Mouse (Mus musculus) MEL (cell line): ENCODE data around the gene Rbm15b. TPM values are rescaled to one million over a fixed set of nuclear protein-coding genes. Genes with fewer than 3 reads are reported as not detected.

ENCODE experiments used
- DNase-seq: peaks from one replicate; pipeline ENCODE4 v3.0.0; 2011; ENCODE audit warnings: low read depth, low spot score
- H3K27ac ChIP-seq: 2 replicates; pipeline ENCODE4 v1.5.1; 2012; ENCODE audit warnings: low read depth, mild to moderate bottlenecking, control low read depth, low read length, moderate library complexity; ENCODE audit not compliant: control insufficient read depth
- H3K27me3 ChIP-seq, 2 experiments: fragments of 150-350 bp in 1 of 2; sonication (generic) in 1 of 2; 2 replicates each; pipeline ENCODE4 v1.6.1; 2012; ENCODE audit warnings: low read length in 2 of 2, mild to moderate bottlenecking in 2 of 2, improper control_type of control experiment in 1 of 2, moderate library complexity in 1 of 2; ENCODE audit not compliant: insufficient read depth in 2 of 2, control insufficient read depth in 1 of 2
- H3K36me3 ChIP-seq, 2 experiments: 2 replicates each; pipeline ENCODE4 v1.6.1; 2012 to 2014; ENCODE audit warnings: low read length in 2 of 2, improper control_type of control experiment in 1 of 2, inconsistent platforms in 1 of 2, mild to moderate bottlenecking in 1 of 2; ENCODE audit not compliant: insufficient read depth in 2 of 2, control insufficient read depth in 1 of 2
- H3K4me1 ChIP-seq, 2 experiments: fragments of 150-350 bp in 1 of 2; sonication (generic) in 1 of 2; 2 replicates each; pipeline ENCODE4 v1.6.1; 2012; ENCODE audit warnings: low read length in 2 of 2, improper control_type of control experiment in 1 of 2, mild to moderate bottlenecking in 1 of 2; ENCODE audit not compliant: insufficient read depth in 2 of 2, control insufficient read depth in 1 of 2
- H3K4me3 ChIP-seq, 2 experiments: fragments of 150-350 bp in 1 of 2; sonication (generic) in 1 of 2; 2 replicates each; pipeline ENCODE4 v1.5.1; 2012; ENCODE audit warnings: low read depth in 2 of 2, low read length in 2 of 2, mild to moderate bottlenecking in 2 of 2, moderate library complexity in 2 of 2, control low read depth in 1 of 2, improper control_type of control experiment in 1 of 2; ENCODE audit not compliant: control insufficient read depth in 1 of 2, insufficient read depth in 1 of 2
- H3K79me2 ChIP-seq: 2 replicates; pipeline ENCODE4 v1.6.1; 2012; ENCODE audit warnings: mild to moderate bottlenecking, low read length, moderate library complexity; ENCODE audit not compliant: control insufficient read depth, poor library complexity, insufficient read depth
- H3K9ac ChIP-seq: 2 replicates; pipeline ENCODE4 v1.6.1; 2012; ENCODE audit warnings: low read depth, mild to moderate bottlenecking, control low read depth, low read length, moderate library complexity; ENCODE audit not compliant: control insufficient read depth, poor library complexity, severe bottlenecking
- H3K9me3 ChIP-seq: fragments of 150-350 bp; sonication (generic); replicated peaks from 2 replicates; pipeline ENCODE4 v1.6.1; 2012; ENCODE audit warnings: mild to moderate bottlenecking, low read length, improper control_type of control experiment, moderate library complexity; ENCODE audit not compliant: insufficient read depth
- BHLHE40 ChIP-seq: IDR thresholded peaks from 2 replicates; pipeline ENCODE4 v1.6.1; 2012; ENCODE audit warnings: low read depth, mild to moderate bottlenecking, inconsistent platforms, low read length, improper control_type of control experiment, borderline replicate concordance
- CHD2 ChIP-seq: IDR thresholded peaks from 2 replicates; pipeline ENCODE4 v1.6.1; 2011; ENCODE audit warnings: low read length, improper control_type of control experiment
- CTCF ChIP-seq, 3 experiments: IDR thresholded peaks in 2 of 3; conservative IDR thresholded peaks in 1 of 3; 2 replicates each; pipeline ENCODE4 v1.5.1; 2011 to 2012; ENCODE audit warnings: low read length in 3 of 3, low read depth in 2 of 3, mild to moderate bottlenecking in 2 of 3, improper control_type of control experiment in 1 of 3, inconsistent platforms in 1 of 3, mixed read lengths in 1 of 3, moderate library complexity in 1 of 3; ENCODE audit not compliant: control insufficient read depth in 1 of 3, insufficient read depth in 1 of 3, poor library complexity in 1 of 3, severe bottlenecking in 1 of 3
- E2F4 ChIP-seq: IDR thresholded peaks from 2 replicates; pipeline ENCODE4 v1.6.1; 2011; ENCODE audit warnings: low read depth, low read length, improper control_type of control experiment, borderline replicate concordance
- ELF1 ChIP-seq: IDR thresholded peaks from 2 replicates; pipeline ENCODE4 v1.6.1; 2014; ENCODE audit warnings: low read depth, mild to moderate bottlenecking, inconsistent platforms, low read length, improper control_type of control experiment, moderate library complexity
- EP300 ChIP-seq, 2 experiments: IDR thresholded peaks; 2 replicates each; pipeline ENCODE4 v1.6.1; 2011; ENCODE audit warnings: improper control_type of control experiment in 2 of 2, low read length in 2 of 2, low read depth in 1 of 2, mild to moderate bottlenecking in 1 of 2
- ETS1 ChIP-seq: IDR thresholded peaks from 2 replicates; pipeline ENCODE4 v1.6.1; 2012; ENCODE audit warnings: low read depth, mild to moderate bottlenecking, inconsistent platforms, low read length, improper control_type of control experiment, moderate library complexity
- HCFC1 ChIP-seq: IDR thresholded peaks from 2 replicates; pipeline ENCODE4 v1.6.1; 2012; ENCODE audit warnings: low read depth, mild to moderate bottlenecking, inconsistent platforms, low read length, improper control_type of control experiment, moderate library complexity
- KAT2A ChIP-seq: conservative IDR thresholded peaks from 2 replicates; pipeline ENCODE4 v1.6.1; 2012; ENCODE audit warnings: low read depth, low read length, improper control_type of control experiment, inconsistent platforms
- MAX ChIP-seq: IDR thresholded peaks from 2 replicates; pipeline ENCODE4 v1.6.1; 2011; ENCODE audit warnings: low read length, improper control_type of control experiment
- MEF2A ChIP-seq: IDR thresholded peaks from 2 replicates; pipeline ENCODE4 v1.6.1; 2014; ENCODE audit warnings: low read depth, mild to moderate bottlenecking, inconsistent platforms, low read length, improper control_type of control experiment; ENCODE audit not compliant: poor library complexity, insufficient replicate concordance, severe bottlenecking; ENCODE audit errors: extremely low read depth
- MXI1 ChIP-seq: IDR thresholded peaks from 2 replicates; pipeline ENCODE4 v1.6.1; 2011; ENCODE audit warnings: mild to moderate bottlenecking, low read depth, low read length, improper control_type of control experiment
- MYB ChIP-seq: IDR thresholded peaks from 2 replicates; pipeline ENCODE4 v1.6.1; 2011; ENCODE audit warnings: mild to moderate bottlenecking, low read depth, low read length, improper control_type of control experiment
- MYC ChIP-seq: IDR thresholded peaks from 2 replicates; pipeline ENCODE4 v1.6.1; 2011; ENCODE audit warnings: low read depth, mild to moderate bottlenecking, low read length, improper control_type of control experiment, moderate library complexity
- NELFE ChIP-seq: IDR thresholded peaks from 2 replicates; pipeline ENCODE4 v1.6.1; 2011; ENCODE audit warnings: low read depth, low read length, improper control_type of control experiment
- NRF1 ChIP-seq: IDR thresholded peaks from 2 replicates; pipeline ENCODE4 v1.6.1; 2014; ENCODE audit warnings: low read depth, mild to moderate bottlenecking, inconsistent platforms, low read length, improper control_type of control experiment, moderate library complexity; ENCODE audit not compliant: poor library complexity, insufficient read depth, severe bottlenecking
- POLR2A ChIP-seq, 2 experiments: IDR thresholded peaks; 2 replicates each; pipeline ENCODE4 v1.6.1; 2011 to 2012; ENCODE audit warnings: low read length in 2 of 2, mild to moderate bottlenecking in 2 of 2, control low read depth in 1 of 2, improper control_type of control experiment in 1 of 2, low read depth in 1 of 2, moderate library complexity in 1 of 2; ENCODE audit not compliant: control insufficient read depth in 1 of 2, insufficient read depth in 1 of 2, poor library complexity in 1 of 2
- POLR2AphosphoS2 ChIP-seq: IDR thresholded peaks from 2 replicates; pipeline ENCODE4 v1.6.1; 2011; ENCODE audit warnings: low read length, improper control_type of control experiment
- RAD21 ChIP-seq: IDR thresholded peaks from 2 replicates; pipeline ENCODE4 v1.6.1; 2011; ENCODE audit warnings: mild to moderate bottlenecking, low read depth, low read length, improper control_type of control experiment
- SIN3A ChIP-seq: IDR thresholded peaks from 2 replicates; pipeline ENCODE4 v1.6.1; 2012; ENCODE audit warnings: low read length, improper control_type of control experiment, inconsistent platforms
- SMC3 ChIP-seq: IDR thresholded peaks from 2 replicates; pipeline ENCODE4 v1.6.1; 2011; ENCODE audit warnings: low read depth, low read length, improper control_type of control experiment
- TAL1 ChIP-seq: IDR thresholded peaks from 2 replicates; pipeline ENCODE4 v1.6.1; 2012; ENCODE audit warnings: mild to moderate bottlenecking, inconsistent platforms, low read length, moderate library complexity, mixed read lengths
- TBP ChIP-seq: IDR thresholded peaks from 2 replicates; pipeline ENCODE4 v1.8.0; 2011; ENCODE audit warnings: low read depth, low read length, improper control_type of control experiment
- TCF12 ChIP-seq: IDR thresholded peaks from 2 replicates; pipeline ENCODE4 v1.6.1; 2014; ENCODE audit warnings: low read depth, mild to moderate bottlenecking, inconsistent platforms, low read length, improper control_type of control experiment, moderate library complexity
- UBTF ChIP-seq: IDR thresholded peaks from 2 replicates; pipeline ENCODE4 v1.6.1; 2012; ENCODE audit warnings: low read depth, mild to moderate bottlenecking, inconsistent platforms, low read length, improper control_type of control experiment, moderate library complexity, borderline replicate concordance; ENCODE audit not compliant: insufficient read depth
- USF1 ChIP-seq: IDR thresholded peaks from 2 replicates; pipeline ENCODE4 v1.6.1; 2014; ENCODE audit warnings: low read depth, mild to moderate bottlenecking, inconsistent platforms, low read length, improper control_type of control experiment, moderate library complexity
- USF2 ChIP-seq, 2 experiments: IDR thresholded peaks; 2 replicates each; pipeline ENCODE4 v1.6.1; 2011 to 2012; ENCODE audit warnings: improper control_type of control experiment in 2 of 2, low read length in 2 of 2, borderline replicate concordance in 1 of 2, inconsistent platforms in 1 of 2, low read depth in 1 of 2, mild to moderate bottlenecking in 1 of 2; ENCODE audit not compliant: insufficient read depth in 1 of 2
- ZC3H11A ChIP-seq: IDR thresholded peaks from 2 replicates; pipeline ENCODE4 v1.6.1; 2012; ENCODE audit warnings: low read depth, mild to moderate bottlenecking, inconsistent platforms, low read length, improper control_type of control experiment
- ZMIZ1 ChIP-seq: IDR thresholded peaks from 2 replicates; pipeline ENCODE4 v1.6.1; 2012; ENCODE audit warnings: low read depth, mild to moderate bottlenecking, inconsistent platforms, low read length, improper control_type of control experiment, moderate library complexity
- polyA plus RNA-seq, 2 experiments: library from polyadenylated mRNA; stranded (reverse) in 1 of 2; unstranded in 1 of 2; fragments of >175 nt in 1 of 2; fragments of >200 nt in 1 of 2; gene quantifications; 2 replicates each; pipeline versions ENCODE4 v1.2.1 to v1.2.4; 2012; ENCODE audit warnings: low replicate concordance in 2 of 2, low read depth in 1 of 2; ENCODE audit not compliant: insufficient read length in 2 of 2, insufficient read depth in 1 of 2, missing spikeins in 1 of 2
- total RNA-seq: library from RNA; depleted of rRNA; stranded (reverse); fragments of 300-350 nt; gene quantifications from 2 replicates; pipeline ENCODE4 v1.2.3, GENCODE M21; 2012; rRNA removed

The Rbm15b gene
- total RNA-seq (23.3 and 29.7 TPM in 2 replicates), polyA plus RNA-seq (10 to 100 TPM in 1 of 2 experiments, not detected in 1; 42.2 TPM)

GRCm38 (mm10) chr9:106886828-106887702 lies at the start of gene Rbm15b:
Gene Rbm15b, minus strand, starts transcription at chr9:106887428.
- Histone ChIP-seq H3K27ac (peak within 1 kb of the TSS; percentile 60), H3K4me3 (peak within 1 kb of the TSS; percentile 88), H3K9ac (peak within 1 kb of the TSS; percentile 97), H3K4me1 (peaks cover 4 to 51% of the 10 kb centered on the region in 2 experiments; a peak in 3 of 4 replicates), H3K9me3 (no peaks in the 10 kb centered on the region), H3K27me3 (no peaks in the 10 kb centered on the region), H3K36me3 (peaks cover 3 to 56% of the 10 kb centered on the region in 2 experiments), H3K79me2 (peaks cover 59% of the 10 kb centered on the region)
- TF ChIP-seq TCF12 (peak; percentile 43; the same call in 1 of the 2 replicates), MYC (no peak; the same call in 1 of the 2 replicates), UBTF (no peak), TBP (0 out of 2 replicates have a peak, but pooled peaks have one; percentile 19), MXI1 (peak; percentile 87), MYB (no peak), BHLHE40 (peak; percentile 86), POLR2A (IDR thresholded peaks at IDR 0.05; ENCODE audit: control insufficient read depth in 1 of 2, insufficient read depth in 1 of 2, low read depth in 1 of 2, low read length in 2 of 2, poor library complexity in 1 of 2) (peak; percentile 74 to 98; a peak in 3 of 4 replicates), E2F4 (no peak), CTCF (IDR thresholded peaks at IDR 0.05 in 2 of 3, conservative IDR thresholded peaks at IDR 0.05 in 1 of 3; ENCODE audit: control insufficient read depth in 1 of 3, insufficient read depth in 1 of 3, low read depth in 2 of 3, low read length in 3 of 3, poor library complexity in 1 of 3, severe bottlenecking in 1 of 3) (peak in 2 of 3 experiments; percentile 82 to 87; a peak in 5 of 6 replicates), RAD21 (peak; percentile 63), ELF1 (peak; percentile 55; the same call in 1 of the 2 replicates), ZC3H11A (peak; percentile 56), ZMIZ1 (0 out of 2 replicates have a peak, but pooled peaks have one; percentile 60), EP300 (IDR thresholded peaks at IDR 0.05; ENCODE audit: low read depth in 1 of 2, low read length in 2 of 2) (no peak), USF1 (peak; percentile 97), NRF1 (peak; percentile 70), NELFE (peak; percentile 60), HCFC1 (peak; percentile 82), POLR2AphosphoS2 (peak; percentile 88), ETS1 (peak; percentile 27; the same call in 1 of the 2 replicates), SMC3 (peak; percentile 67), KAT2A (peak; percentile 52; the same call in 1 of the 2 replicates), TAL1 (0 out of 2 replicates have a peak, but pooled peaks have one; percentile 19), MAX (peak; percentile 98), MEF2A (0 out of 2 replicates have a peak, but pooled peaks have one; percentile 14), CHD2 (no peak), USF2 (IDR thresholded peaks at IDR 0.05; ENCODE audit: borderline replicate concordance in 1 of 2, insufficient read depth in 1 of 2, low read depth in 1 of 2, low read length in 2 of 2) (peak; percentile 83 to 96), SIN3A (peak; percentile 89)
- DNase-seq, result peak; percentile 99
